Mouse (Mus musculus) right cerebral cortex, postnatal 4 days (tissue): Measurements from ENCODE around the gene Ncoa4.
A peak's percentile ranks its signal among the peaks of the same experiment; 100 is the strongest.

Experiments used
- DNase-seq: peaks from one replicate; pipeline ENCODE4 v3.0.0-alpha.2; 2022

Gene Ncoa4

GRCm38 (mm10) chr14:32201791-32202451, 42.3 kb downstream of the Ncoa4 start, which contains the start of the genes Timm23 and Parg:
Gene Timm23 (minus strand): TSS chr14:32201898.
Gene Parg (plus strand): TSS chr14:32201949.
- DNase-seq = peak; percentile 84

GRCm38 (mm10) chr14:32226601-32227000, 66.9 kb downstream of the Ncoa4 start:
- DNase-seq = no peak

- peak; percentile 81 for DNase-seq
Measured at GRCm38 (mm10) chr14:32228996-32229395, 69.3 kb downstream of the Ncoa4 start.
